Mouse (Mus musculus) cerebellum, adult 2 months (tissue): ENCODE data around the gene Pxylp1. TPM values are rescaled to one million over a fixed set of nuclear protein-coding genes. Genes with fewer than 3 reads are reported as not detected.

Source experiments
- DNase-seq, 2 experiments: peaks; one replicate each; pipeline ENCODE4 v3.0.0; 2021
- H3K27ac ChIP-seq: fragments of 200-500 bp; 2 replicates; pipeline ENCODE4 v1.5.1; 2012; ENCODE audit warnings: low read length, control low read depth, inconsistent platforms; ENCODE audit not compliant: insufficient read depth
- H3K27me3 ChIP-seq: fragments of 200-500 bp; 2 replicates; pipeline ENCODE4 v1.6.1; 2012; ENCODE audit warnings: inconsistent platforms, mild to moderate bottlenecking, low read length, moderate library complexity; ENCODE audit not compliant: control insufficient read depth, insufficient read depth
- H3K4me1 ChIP-seq: fragments of 200-500 bp; 2 replicates; pipeline ENCODE4 v1.6.1; 2011; ENCODE audit warnings: low read length; ENCODE audit not compliant: control insufficient read depth, insufficient read depth
- H3K4me3 ChIP-seq: fragments of 200-500 bp; replicated peaks from 2 replicates; pipeline ENCODE3; 2011; ENCODE audit warnings: mild to moderate bottlenecking, low read depth, low read length, control low read depth; ENCODE audit not compliant: insufficient read depth
- CTCF ChIP-seq: fragments of 200-500 bp; IDR thresholded peaks from 2 replicates; pipeline ENCODE4 v1.5.1; 2011; ENCODE audit warnings: low read depth, mild to moderate bottlenecking, control low read depth, low read length, moderate library complexity, borderline replicate concordance; ENCODE audit not compliant: insufficient read depth
- POLR2A ChIP-seq: fragments of 200-500 bp; IDR thresholded peaks from 2 replicates; pipeline ENCODE4 v1.6.1; 2011; ENCODE audit warnings: low read length, control low read depth, borderline replicate concordance; ENCODE audit not compliant: insufficient read depth
- WGBS: fragments of 180-500 bp; shearing (Covaris S2); methylation state at CpG from one replicate; pipeline ENCODE4 v1.1.7; 2018; 5-methylcytosine and 5-hydroxymethylcytosine counted together
- polyA plus RNA-seq: library from polyadenylated mRNA; depleted of rRNA; stranded (reverse); fragments of >200 nt; gene quantifications from 2 replicates; pipeline ENCODE4 v1.2.3, GENCODE M21; 2012

Gene Pxylp1
- polyA plus RNA-seq, 1 experiment, result 35.6 TPM

GRCm38 (mm10) chr9:96878464-96878863 is 14.0 kb downstream of the Pxylp1 start:
- H3K4me3 ChIP-seq, result peak overlapping the region; percentile 6
- H3K4me1 ChIP-seq, result peaks cover 64% of the 10 kb centered on the region
- no peaks in the 10 kb centered on the region for H3K27me3 ChIP-seq
- TF ChIP-seq POLR2A (no peak), CTCF (no peak)
- peak in 1 of 2 experiments; percentile 60 for DNase-seq
- WGBS, result 25% methylated on average over 4 of the region's 4 CpGs
- peak overlapping the region; percentile 82 for H3K27ac ChIP-seq

- H3K4me3 ChIP-seq, result no peak overlapping the region
- H3K27me3 ChIP-seq, result no peaks in the 10 kb centered on the region
- WGBS, result 65% methylated on average over 4 of the region's 4 CpGs
- peaks cover 45% of the 10 kb centered on the region for H3K4me1 ChIP-seq
- TF ChIP-seq POLR2A, result no peak
- TF ChIP-seq CTCF, result no peak
- H3K27ac ChIP-seq, result no peak overlapping the region; the same call in 1 of the 2 replicates
- peak in 1 of 2 experiments; percentile 29 for DNase-seq
Observed at GRCm38 (mm10) chr9:96875704-96876103, 16.8 kb downstream of the Pxylp1 start.

- peak; percentile 91 to 92 for DNase-seq
- H3K4me1 ChIP-seq, result peaks cover 37% of the 10 kb centered on the region
- 21% methylated on average over 5 of the region's 5 CpGs for WGBS
- no peaks in the 10 kb centered on the region for H3K27me3 ChIP-seq
- H3K27ac ChIP-seq, result peak overlapping the region; percentile 64; the same call in 1 of the 2 replicates
- H3K4me3 ChIP-seq, result no peak overlapping the region
- peak; percentile 91 for TF ChIP-seq CTCF
- TF ChIP-seq POLR2A, result no peak
Observed at GRCm38 (mm10) chr9:96873082-96873481, 19.4 kb downstream of the Pxylp1 start.

- Histone ChIP-seq H3K27ac (no peak overlapping the region; the same call in 1 of the 2 replicates), H3K4me1 (peaks cover 33% of the 10 kb centered on the region), H3K27me3 (no peaks in the 10 kb centered on the region), H3K4me3 (no peak overlapping the region)
- no peak for DNase-seq
- TF ChIP-seq CTCF (no peak), POLR2A (no peak)
- 60% methylated on average over 8 of the region's 8 CpGs for WGBS
Observed at GRCm38 (mm10) chr9:96870104-96870503, 22.4 kb downstream of the Pxylp1 start.

GRCm38 (mm10) chr9:96869542-96869941 is 22.9 kb downstream of the Pxylp1 start:
- WGBS, result 43% methylated on average over 5 of the region's 5 CpGs
- no peak overlapping the region for H3K4me3 ChIP-seq

GRCm38 (mm10) chr9:96868546-96868945 is 23.9 kb downstream of the Pxylp1 start:
- Histone ChIP-seq H3K27ac (no peak overlapping the region), H3K4me3 (no peak overlapping the region), H3K4me1 (peaks cover 36% of the 10 kb centered on the region), H3K27me3 (no peaks in the 10 kb centered on the region)
- 42% methylated on average over 6 of the region's 6 CpGs for WGBS
- TF ChIP-seq POLR2A (no peak), CTCF (no peak)
- DNase-seq, result no peak

More at GRCm38 (mm10) chr9:96869542-96869941, 22.9 kb downstream of the Pxylp1 start:
- Histone ChIP-seq H3K4me1 (peaks cover 34% of the 10 kb centered on the region), H3K27ac (peak overlapping the region; percentile 8; the same call in 1 of the 2 replicates), H3K27me3 (no peaks in the 10 kb centered on the region)
- DNase-seq, result no peak
- peak; percentile 26; the same call in 1 of the 2 replicates for TF ChIP-seq CTCF
- no peak for TF ChIP-seq POLR2A

- no peak for TF ChIP-seq POLR2A
- TF ChIP-seq CTCF, result no peak
- peak; percentile 74 to 81 for DNase-seq
- Histone ChIP-seq H3K4me3 (no peak overlapping the region), H3K4me1 (peaks cover 38% of the 10 kb centered on the region), H3K27me3 (no peaks in the 10 kb centered on the region), H3K27ac (peak overlapping the region; percentile 32)
- 11% methylated on average over 7 of the region's 7 CpGs for WGBS
Observed at GRCm38 (mm10) chr9:96867165-96867564, 25.3 kb downstream of the Pxylp1 start.

GRCm38 (mm10) chr9:96866196-96866595 is 26.3 kb downstream of the Pxylp1 start:
- H3K27ac ChIP-seq, result no peak overlapping the region
- no peaks in the 10 kb centered on the region for H3K27me3 ChIP-seq
- WGBS, result 90% methylated on average over 5 of the region's 5 CpGs
- H3K4me1 ChIP-seq, result peaks cover 42% of the 10 kb centered on the region
- no peak for DNase-seq
- TF ChIP-seq POLR2A (no peak), CTCF (no peak)
- H3K4me3 ChIP-seq, result no peak overlapping the region
